In genomic region chr5:132089496-132090250, GRCm38 (mm10) we compare ENCODE assay signal across 22 mouse cellular contexts.
DNase-seq lines count a peak whose midpoint lies in the region; ATAC-seq and TF ChIP-seq lines count a peak whose summit lies in the region.
"Had no signal": no experiment of that assay in that cellular context is flagged by ENCODE, and none has a peak within 500 bp of the region (broad histone marks: within the 10 kb centered on the region; RNA-seq: fewer than 3 reads in every experiment).

No protein-coding gene starts in this region.

- TF ChIP-seq EP300 in stomach, postnatal 0 days (optimal IDR thresholded peaks at IDR 0.05), result no peak

- WGBS in midbrain, embryonic 13.5 days, result 65% methylated on average over 10 of the region's 10 CpGs
- 58% methylated on average over 10 of the region's 10 CpGs for WGBS in midbrain, embryonic 16.5 days
- 50% methylated on average over 10 of the region's 10 CpGs for WGBS in hindbrain, postnatal 0 days
- 73% methylated on average over 10 of the region's 10 CpGs for WGBS in stomach, postnatal 0 days

- H3K27ac ChIP-seq in midbrain, embryonic 13.5 days, result peak overlapping the region; percentile 32; the same call in 1 of the 2 replicates
- H3K27ac ChIP-seq in midbrain, embryonic 16.5 days (ENCODE audit: low read length), result no peak overlapping the region; the same call in 1 of the 2 replicates
- H3K27ac ChIP-seq in hindbrain, postnatal 0 days, result no peak overlapping the region
- H3K27ac ChIP-seq in stomach, postnatal 0 days (replicated peaks), result peak overlapping the region; percentile 9; the same call in 1 of the 2 replicates
- H3K27ac ChIP-seq: embryonic facial prominence, embryonic 13.5 days; stomach, embryonic 15.5 days had no signal

- TF ChIP-seq CTCF in hindbrain, postnatal 0 days (IDR thresholded peaks at IDR 0.05; ENCODE audit: low read depth), result no peak
- TF ChIP-seq CTCF in stomach, postnatal 0 days (IDR thresholded peaks at IDR 0.05; ENCODE audit: low read depth), result no peak

- H3K4me2 ChIP-seq in midbrain, embryonic 13.5 days (replicated peaks), result no peak overlapping the region
- no peak overlapping the region for H3K4me2 ChIP-seq in midbrain, embryonic 16.5 days (ENCODE audit: low read length)
- no peak overlapping the region for H3K4me2 ChIP-seq in hindbrain, postnatal 0 days (ENCODE audit: low read depth, low read length)
- H3K4me2 ChIP-seq in stomach, postnatal 0 days (replicated peaks; ENCODE audit: low read depth), result no peak overlapping the region
- H3K4me2 ChIP-seq: embryonic facial prominence, embryonic 13.5 days; heart, embryonic 12.5 days; stomach, embryonic 15.5 days had no signal

- peak; percentile 27 for DNase-seq in embryo, embryonic 10 days (ENCODE audit: low spot score)
- no peak for DNase-seq in embryo, embryonic 11 days
- peak; percentile 11 for DNase-seq in hindbrain, postnatal 0 days (ENCODE audit: low spot score)
- DNase-seq in stomach, postnatal 0 days (ENCODE audit: low spot score), result no peak
- no peak for DNase-seq in urinary bladder, postnatal 10 days (ENCODE audit: low spot score)
- no peak for DNase-seq in Muller cell, postnatal 12 days (ENCODE audit: inconsistent ontology term)
- DNase-seq: cerebellum, postnatal 36 days; gastrocnemius, postnatal 25 days; heart, postnatal 36 days; kidney, adult 11 months; kidney, postnatal 14 days; lung, adult 18-20 months; lung, postnatal 36 days; right cerebral cortex, adult 18-20 months; thymus, postnatal 25 days had no signal

- H3K4me1 ChIP-seq in midbrain, embryonic 13.5 days (replicated peaks), result peaks cover 35% of the 10 kb centered on the region
- peaks cover 19% of the 10 kb centered on the region for H3K4me1 ChIP-seq in midbrain, embryonic 16.5 days (ENCODE audit: control insufficient read depth, insufficient read depth, low read length)
- no peaks in the 10 kb centered on the region for H3K4me1 ChIP-seq in hindbrain, postnatal 0 days (ENCODE audit: insufficient read depth, low read length)
- no peaks in the 10 kb centered on the region for H3K4me1 ChIP-seq in stomach, postnatal 0 days (replicated peaks; ENCODE audit: control insufficient read depth, insufficient read depth)
- H3K4me1 ChIP-seq: stomach, embryonic 15.5 days had no signal

- no peaks in the 10 kb centered on the region for H3K27me3 ChIP-seq in midbrain, embryonic 13.5 days
- no peaks in the 10 kb centered on the region for H3K27me3 ChIP-seq in midbrain, embryonic 16.5 days (ENCODE audit: control insufficient read depth, insufficient read depth, low read depth, low read length)
- no peaks in the 10 kb centered on the region for H3K27me3 ChIP-seq in hindbrain, postnatal 0 days (ENCODE audit: insufficient read depth, low read length)
- no peaks in the 10 kb centered on the region for H3K27me3 ChIP-seq in stomach, postnatal 0 days (ENCODE audit: control insufficient read depth, insufficient read depth, low read length)
- H3K27me3 ChIP-seq: CH12.LX; embryonic facial prominence, embryonic 13.5 days; heart, embryonic 12.5 days; stomach, embryonic 15.5 days had no signal

- H3K9ac ChIP-seq in midbrain, embryonic 13.5 days (replicated peaks), result no peak overlapping the region
- H3K9ac ChIP-seq in midbrain, embryonic 16.5 days (ENCODE audit: low read depth, low read length), result no peak overlapping the region
- no peak overlapping the region for H3K9ac ChIP-seq in hindbrain, postnatal 0 days (replicated peaks; ENCODE audit: low read length)
- no peak overlapping the region for H3K9ac ChIP-seq in stomach, postnatal 0 days (ENCODE audit: low read length)
- H3K9ac ChIP-seq: embryonic facial prominence, embryonic 13.5 days; heart, embryonic 12.5 days; stomach, embryonic 15.5 days had no signal

- peak; percentile 55; the same call in 1 of the 2 replicates for ATAC-seq in midbrain, embryonic 13.5 days
- no peak for ATAC-seq in midbrain, embryonic 16.5 days
- ATAC-seq in hindbrain, postnatal 0 days, result no peak
- ATAC-seq in stomach, postnatal 0 days (ENCODE audit: low FRiP score, low TSS enrichment), result no peak
- ATAC-seq: activated CD4-positive, CD25-positive, alpha-beta regulatory T cell, adult 4 months had no signal

- no peaks in the 10 kb centered on the region for H3K9me3 ChIP-seq in midbrain, embryonic 13.5 days
- no peaks in the 10 kb centered on the region for H3K9me3 ChIP-seq in midbrain, embryonic 16.5 days (replicated peaks; ENCODE audit: control insufficient read depth, low read length, poor library complexity, severe bottlenecking)
- no peaks in the 10 kb centered on the region for H3K9me3 ChIP-seq in hindbrain, postnatal 0 days (ENCODE audit: low read length)
- H3K9me3 ChIP-seq in stomach, postnatal 0 days (ENCODE audit: control insufficient read depth, low read length), result no peaks in the 10 kb centered on the region
- H3K9me3 ChIP-seq: embryonic facial prominence, embryonic 13.5 days; heart, embryonic 12.5 days; stomach, embryonic 15.5 days had no signal

- H3K4me3 ChIP-seq in midbrain, embryonic 13.5 days (replicated peaks), result no peak overlapping the region
- H3K4me3 ChIP-seq in midbrain, embryonic 16.5 days (ENCODE audit: low read depth, low read length), result no peak overlapping the region
- no peak overlapping the region for H3K4me3 ChIP-seq in hindbrain, postnatal 0 days (ENCODE audit: low read length)
- no peak overlapping the region for H3K4me3 ChIP-seq in stomach, postnatal 0 days (ENCODE audit: low read depth, low read length)
- H3K4me3 ChIP-seq: embryonic facial prominence, embryonic 13.5 days; heart, embryonic 12.5 days; stomach, embryonic 15.5 days had no signal

- no peaks in the 10 kb centered on the region for H3K36me3 ChIP-seq in midbrain, embryonic 13.5 days
- H3K36me3 ChIP-seq in midbrain, embryonic 16.5 days (ENCODE audit: control insufficient read depth, insufficient read depth, low read length), result no peaks in the 10 kb centered on the region
- no peaks in the 10 kb centered on the region for H3K36me3 ChIP-seq in hindbrain, postnatal 0 days (ENCODE audit: insufficient read depth, low read length)
- no peaks in the 10 kb centered on the region for H3K36me3 ChIP-seq in stomach, postnatal 0 days (ENCODE audit: control insufficient read depth, insufficient read depth, low read length)
- H3K36me3 ChIP-seq: embryonic facial prominence, embryonic 13.5 days; heart, embryonic 12.5 days; stomach, embryonic 15.5 days had no signal

Comparison
In these comparisons a context has a peak if more than half of its experiments do, and no peak if none do; other contexts are left out.
1. DNase-seq: peak in embryo, embryonic 10 days (single experiment) and hindbrain, postnatal 0 days (single experiment); none in embryo, embryonic 11 days (single experiment), stomach, postnatal 0 days (single experiment), urinary bladder, postnatal 10 days (single experiment) and Muller cell, postnatal 12 days (single experiment).
2. H3K27ac ChIP-seq: peak in midbrain, embryonic 13.5 days (single experiment) and stomach, postnatal 0 days (single experiment); none in midbrain, embryonic 16.5 days (single experiment) and hindbrain, postnatal 0 days (single experiment).